Mouse (Mus musculus): ENCODE results near the gene Gm4027.
"Not testable (repeated sequence)": the region's sequence is repeated elsewhere in the genome, so short reads cannot be mapped to it uniquely, and the experiment has no call there.

The Gm4027 gene

GRCm38 (mm10) chr12:87618569-87618968 lies at the start of gene Gm4027:
Gm4027 (plus strand) TSS chr12:87618869.
- not testable (repeated sequence) for DNase-seq (ENCODE audit: extremely low read depth, low read depth)

GRCm38 (mm10) chr12:87601388-87601787 lies 17.3 kb upstream of the Gm4027 start:
- not testable (repeated sequence) for DNase-seq (ENCODE audit: extremely low read depth, low read depth)

- DNase-seq (ENCODE audit: extremely low read depth, low read depth): not testable (repeated sequence)
Observed at GRCm38 (mm10) chr12:87602388-87602787, 16.3 kb upstream of the Gm4027 start, which contains the start of gene Oog1. Oog1 (plus strand) TSS chr12:87602688.

- not testable (repeated sequence) for DNase-seq (ENCODE audit: extremely low read depth, low read depth)
Observed at GRCm38 (mm10) chr12:87644520-87644919, 25.9 kb downstream of the Gm4027 start, which contains the start of gene Gm16381. Gm16381 (minus strand) TSS chr12:87644620.

GRCm38 (mm10) chr12:87652916-87653703 lies 34.4 kb downstream of the Gm4027 start:
- DNase-seq (ENCODE audit: extremely low read depth, low read depth): not testable (repeated sequence)
